Mouse (Mus musculus) midbrain, embryonic 16.5 days (tissue): ENCODE measurements around the gene Itga9. TPM values are rescaled to one million over a fixed set of nuclear protein-coding genes. Genes with fewer than 3 reads are reported as not detected.

Experiments used
- ATAC-seq: fragments of 200-750 bp; cut with Nextera tagmentation; 2 replicates; pipeline ENCODE4 v1.8.0; 2017; ENCODE audit warnings: moderate TSS enrichment
- H3K27ac ChIP-seq: fragments of 300-500 bp; sonication (generic); 2 replicates; pipeline ENCODE4 v1.5.1; 2014; ENCODE audit warnings: mild to moderate bottlenecking, low read length, mixed read lengths
- H3K27me3 ChIP-seq: fragments of 300-500 bp; sonication (generic); 2 replicates; pipeline ENCODE4 v1.6.1; 2014; ENCODE audit warnings: low read depth, low read length, mixed read lengths; ENCODE audit not compliant: control insufficient read depth, insufficient read depth
- H3K36me3 ChIP-seq: fragments of 300-500 bp; sonication (generic); 2 replicates; pipeline ENCODE4 v1.6.1; 2014; ENCODE audit warnings: mild to moderate bottlenecking, low read length, moderate library complexity, mixed read lengths; ENCODE audit not compliant: control insufficient read depth, insufficient read depth
- H3K4me1 ChIP-seq: fragments of 300-500 bp; sonication (generic); 2 replicates; pipeline ENCODE4 v1.6.1; 2014; ENCODE audit warnings: mild to moderate bottlenecking, low read length, mixed read lengths; ENCODE audit not compliant: control insufficient read depth, insufficient read depth
- H3K4me2 ChIP-seq: fragments of 300-500 bp; sonication (generic); 2 replicates; pipeline ENCODE4 v1.6.1; 2014; ENCODE audit warnings: mild to moderate bottlenecking, low read length, mixed read lengths
- H3K4me3 ChIP-seq: fragments of 300-500 bp; sonication (generic); 2 replicates; pipeline ENCODE4 v1.5.1; 2014; ENCODE audit warnings: low read depth, mild to moderate bottlenecking, low read length, moderate library complexity, mixed read lengths
- H3K9ac ChIP-seq: fragments of 300-500 bp; sonication (generic); 2 replicates; pipeline ENCODE4 v1.6.1; 2014; ENCODE audit warnings: low read depth, low read length, mixed read lengths
- H3K9me3 ChIP-seq: fragments of 300-500 bp; sonication (generic); replicated peaks from 2 replicates; pipeline ENCODE4 v1.6.1; 2014; ENCODE audit warnings: mild to moderate bottlenecking, low read length, mixed read lengths; ENCODE audit not compliant: control insufficient read depth, poor library complexity, severe bottlenecking
- WGBS: fragments of 180-500 bp; shearing (Covaris S2); extraction: QIAGEN DNeasy Blood & Tissue Kit; methylation state at CpG from one replicate; pipeline ENCODE4 v1.1.7; 2014; 5-methylcytosine and 5-hydroxymethylcytosine counted together
- polyA plus RNA-seq: library from polyadenylated mRNA; unstranded; fragments of >200 nt; fragmentation: Nextera tagmentation; extraction: Ambion mirVana; gene quantifications from 2 replicates; pipeline ENCODE4 v1.2.1, GENCODE M21; 2015

The Itga9 gene
- polyA plus RNA-seq, 1 experiment from 2014 or later: 1.0 TPM

DNA sequence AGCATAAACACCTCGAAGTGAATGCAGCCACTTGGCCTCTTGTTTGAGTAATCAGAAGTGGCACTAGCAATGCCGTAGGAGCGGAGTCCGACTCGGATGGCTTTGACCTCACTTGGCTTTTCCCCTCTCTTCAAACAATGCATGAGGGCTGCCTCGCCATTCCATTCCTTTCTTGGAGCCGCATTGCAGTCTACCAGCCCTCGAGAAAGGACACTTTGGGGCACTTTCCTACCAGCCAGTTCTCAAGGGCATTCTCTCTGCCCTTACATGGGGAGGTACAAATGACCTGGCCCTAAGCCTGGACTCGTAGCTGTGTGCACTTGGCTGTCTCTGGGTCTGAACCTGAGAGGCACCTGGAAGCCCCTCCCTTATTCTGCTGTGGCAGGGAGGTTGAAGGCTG, 134.8 kb downstream of the Itga9 start:
- 81% methylated on average over 9 of the region's 9 CpGs for WGBS
- Histone ChIP-seq H3K4me2 (no peak overlapping the region), H3K27me3 (no peaks in the 10 kb centered on the region), H3K9ac (no peak overlapping the region), H3K4me3 (no peak overlapping the region), H3K36me3 (no peaks in the 10 kb centered on the region), H3K9me3 (no peaks in the 10 kb centered on the region), H3K27ac (no peak overlapping the region), H3K4me1 (no peaks in the 10 kb centered on the region)
- ATAC-seq: no peak

- H3K27me3 ChIP-seq: no peaks in the 10 kb centered on the region
These were observed 143.0 kb downstream of the Itga9 start for GRCm38 (mm10) chr9:118749335-118749949.

DNA sequence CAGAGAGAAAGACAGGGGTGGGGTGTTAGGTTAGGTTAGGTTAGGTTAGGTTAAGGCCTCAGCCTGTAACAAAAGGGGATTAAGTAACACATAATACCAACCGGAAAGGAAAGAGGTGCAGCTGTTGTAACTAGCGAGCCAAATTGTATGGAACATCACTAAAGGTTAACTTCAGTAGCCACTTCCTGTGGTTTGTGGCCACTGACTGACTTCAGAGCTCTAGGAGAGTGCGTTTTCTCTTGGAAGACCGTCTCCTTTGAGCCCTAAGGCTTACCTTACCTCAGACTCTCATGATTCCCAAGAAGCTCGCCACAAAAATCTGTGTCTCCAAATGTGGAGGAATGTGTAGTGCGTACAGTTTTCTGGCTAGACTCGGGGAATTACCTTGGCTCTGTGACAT, 144.3 kb downstream of the Itga9 start:
- Histone ChIP-seq H3K4me3 (no peak overlapping the region), H3K36me3 (no peaks in the 10 kb centered on the region), H3K27me3 (no peaks in the 10 kb centered on the region), H3K9ac (no peak overlapping the region), H3K4me1 (no peaks in the 10 kb centered on the region), H3K9me3 (no peaks in the 10 kb centered on the region), H3K4me2 (no peak overlapping the region), H3K27ac (no peak overlapping the region)
- WGBS: 75% methylated on average over 7 of the region's 7 CpGs
- no peak for ATAC-seq

More at GRCm38 (mm10) chr9:118749335-118749949, 143.0 kb downstream of the Itga9 start:
- H3K4me3 ChIP-seq: no peak overlapping the region
- H3K9me3 ChIP-seq: no peaks in the 10 kb centered on the region
- H3K4me2 ChIP-seq: no peak overlapping the region
- no peak overlapping the region for H3K9ac ChIP-seq
- H3K4me1 ChIP-seq: no peaks in the 10 kb centered on the region
- no peak overlapping the region for H3K27ac ChIP-seq
- WGBS: 49% methylated on average over 8 of the region's 8 CpGs
- H3K36me3 ChIP-seq: no peaks in the 10 kb centered on the region
- no peak for ATAC-seq

- H3K27me3 ChIP-seq: no peaks in the 10 kb centered on the region
- no peak overlapping the region for H3K4me2 ChIP-seq
- H3K4me3 ChIP-seq: no peak overlapping the region
- no peaks in the 10 kb centered on the region for H3K36me3 ChIP-seq
- ATAC-seq: no peak
- H3K4me1 ChIP-seq: no peaks in the 10 kb centered on the region
- H3K27ac ChIP-seq: no peak overlapping the region
- 95% methylated on average over 2 of the region's 2 CpGs for WGBS
- H3K9me3 ChIP-seq: no peaks in the 10 kb centered on the region
- H3K9ac ChIP-seq: no peak overlapping the region
These were observed 145.9 kb downstream of the Itga9 start for GRCm38 (mm10) chr9:118752376-118752775.

DNA sequence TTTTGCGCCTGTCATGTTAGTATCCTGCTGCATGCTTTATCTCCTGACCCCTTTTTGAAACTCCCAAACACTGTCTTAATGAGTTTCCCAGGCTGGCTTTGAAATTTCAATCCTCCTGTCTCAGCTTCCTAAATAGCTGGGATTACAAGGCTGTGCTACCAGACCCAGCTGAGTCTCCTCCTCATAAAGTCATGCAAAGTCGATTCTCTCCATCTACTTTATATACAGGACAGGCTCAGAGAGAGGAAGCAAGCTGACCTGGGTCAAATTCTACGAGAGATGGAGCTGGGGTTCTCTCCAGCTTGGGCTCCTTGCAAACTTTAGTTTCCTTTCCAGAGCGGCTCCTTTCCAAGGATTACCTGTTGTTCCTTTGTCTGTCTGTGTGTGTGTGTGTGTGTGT, 153.0 kb downstream of the Itga9 start:
- Histone ChIP-seq H3K9ac (no peak overlapping the region), H3K36me3 (no peaks in the 10 kb centered on the region), H3K27me3 (no peaks in the 10 kb centered on the region), H3K4me2 (no peak overlapping the region), H3K9me3 (no peaks in the 10 kb centered on the region), H3K4me1 (no peaks in the 10 kb centered on the region), H3K4me3 (no peak overlapping the region), H3K27ac (no peak overlapping the region)
- no peak for ATAC-seq
- WGBS: 59% methylated on average over 4 of the region's 4 CpGs

- Histone ChIP-seq H3K27ac (no peak overlapping the region), H3K4me3 (no peak overlapping the region), H3K4me1 (no peaks in the 10 kb centered on the region), H3K9me3 (no peaks in the 10 kb centered on the region), H3K4me2 (no peak overlapping the region), H3K36me3 (no peaks in the 10 kb centered on the region), H3K9ac (no peak overlapping the region), H3K27me3 (no peaks in the 10 kb centered on the region)
- 30% methylated on average over 8 of the region's 8 CpGs for WGBS
- ATAC-seq: no peak
These were observed 155.6 kb downstream of the Itga9 start for GRCm38 (mm10) chr9:118761953-118762590.

GRCm38 (mm10) chr9:118762759-118763158, 156.3 kb downstream of the Itga9 start:
- Histone ChIP-seq H3K9me3 (no peaks in the 10 kb centered on the region), H3K36me3 (no peaks in the 10 kb centered on the region), H3K4me2 (no peak overlapping the region), H3K4me3 (no peak overlapping the region), H3K27me3 (no peaks in the 10 kb centered on the region), H3K4me1 (no peaks in the 10 kb centered on the region), H3K27ac (no peak overlapping the region), H3K9ac (no peak overlapping the region)
- ATAC-seq: no peak
- WGBS: 40% methylated on average over 7 of the region's 7 CpGs

DNA sequence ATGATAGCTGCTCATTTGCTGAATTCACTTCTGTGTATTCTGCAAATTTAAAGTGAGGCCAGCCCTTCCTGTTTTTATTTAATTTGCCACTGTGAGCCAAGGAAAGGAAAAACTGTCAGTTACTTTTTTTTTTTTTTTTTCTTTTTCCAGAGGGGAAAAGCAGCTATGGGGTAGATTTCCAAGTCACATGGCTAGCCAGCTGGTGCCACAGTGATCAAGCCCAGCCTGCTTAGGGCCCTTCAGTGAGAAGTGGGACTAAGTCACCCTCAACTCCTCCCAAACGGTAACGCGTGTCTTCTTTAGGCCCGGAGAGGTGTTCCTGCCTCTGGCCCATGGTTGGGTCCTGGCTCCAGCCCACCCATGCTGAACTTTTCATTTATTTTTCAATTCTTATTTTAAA, 156.7 kb downstream of the Itga9 start:
- no peak overlapping the region for H3K4me2 ChIP-seq
- no peaks in the 10 kb centered on the region for H3K9me3 ChIP-seq
- no peak overlapping the region for H3K4me3 ChIP-seq
- no peaks in the 10 kb centered on the region for H3K27me3 ChIP-seq
- no peak for ATAC-seq
- no peaks in the 10 kb centered on the region for H3K4me1 ChIP-seq
- no peak overlapping the region for H3K27ac ChIP-seq
- H3K36me3 ChIP-seq: no peaks in the 10 kb centered on the region
- H3K9ac ChIP-seq: no peak overlapping the region
- WGBS: 80% methylated on average over 4 of the region's 4 CpGs

- H3K4me3 ChIP-seq: no peak overlapping the region
- H3K9ac ChIP-seq: no peak overlapping the region
- no peaks in the 10 kb centered on the region for H3K36me3 ChIP-seq
- no peaks in the 10 kb centered on the region for H3K27me3 ChIP-seq
- no peaks in the 10 kb centered on the region for H3K9me3 ChIP-seq
- no peaks in the 10 kb centered on the region for H3K4me1 ChIP-seq
- no peak for ATAC-seq
- no peak overlapping the region for H3K27ac ChIP-seq
- WGBS: 81% methylated on average over 3 of the region's 3 CpGs
- H3K4me2 ChIP-seq: no peak overlapping the region
These were observed 157.2 kb downstream of the Itga9 start for GRCm38 (mm10) chr9:118763646-118764045.
